In genomic region chr13:37056662-37057061, GRCm38 (mm10) we compare ENCODE assay signal across 10 mouse cellular contexts. TPM values are rescaled to one million over a fixed set of nuclear protein-coding genes. Genes with fewer than 3 reads are reported as not detected.
DNase-seq lines count a peak whose midpoint lies in the region; TF ChIP-seq lines count a peak whose summit lies in the region.
"Had no signal": no experiment of that assay in that cellular context is flagged by ENCODE, and none has a peak within 500 bp of the region (broad histone marks: within the 10 kb centered on the region; RNA-seq: fewer than 3 reads in every experiment).

No protein-coding gene starts in this region.

- no peaks in the 10 kb centered on the region for H3K36me3 ChIP-seq in hindbrain, embryonic 10.5 days

- intact Hi-C loops in gastrocnemius, adult 2 months (cut with DNase I): no loop called here

- H3K27me3 ChIP-seq in hindbrain, embryonic 10.5 days (ENCODE audit: insufficient read depth, poor library complexity, severe bottlenecking): no peaks in the 10 kb centered on the region
- H3K27me3 ChIP-seq: CH12.LX had no signal

- DNase-seq in gastrocnemius, adult 2 months: peak; percentile 30
- DNase-seq in gastrocnemius, postnatal 10 days: no peak
- peak; percentile 11 for DNase-seq in urinary bladder, postnatal 14 days (ENCODE audit: low spot score)
- DNase-seq in urinary bladder, adult 18-20 months (ENCODE audit: low spot score in 2 of 2): no peak
- DNase-seq in lung, postnatal 4 days: peak; percentile 36 to 40
- DNase-seq in frontal cortex, adult 2 months (ENCODE audit: extremely low spot score in 1 of 2, low spot score in 1 of 2): no peak
- DNase-seq in hindbrain, embryonic 10.5 days (ENCODE audit: low spot score): no peak
- no peak for DNase-seq in B cell, adult 2 months
- DNase-seq: right cerebral cortex, adult 18-20 months had no signal

- no peak overlapping the region for H3K4me3 ChIP-seq in gastrocnemius, adult 2 months
- H3K4me3 ChIP-seq in hindbrain, embryonic 10.5 days: no peak overlapping the region

- no peak overlapping the region for H3K27ac ChIP-seq in gastrocnemius, adult 2 months
- no peak overlapping the region for H3K27ac ChIP-seq in hindbrain, embryonic 10.5 days

- no peaks in the 10 kb centered on the region for H3K4me1 ChIP-seq in hindbrain, embryonic 10.5 days (replicated peaks)

- TF ChIP-seq CTCF in gastrocnemius, adult 2 months (IDR thresholded peaks at IDR 0.05): no peak

- H3K9me3 ChIP-seq in hindbrain, embryonic 10.5 days: no peaks in the 10 kb centered on the region

- WGBS in hindbrain, embryonic 10.5 days: 94% methylated on average over 7 of the region's 7 CpGs

RNA-seq across cellular contexts. Expression of gene F13a1, which starts 6.6 kb away (rescaled TPM):
- total RNA-seq in gastrocnemius, adult 2 months (2021): 10 to 100 TPM in 1 of 2 experiments, 1 to 10 TPM in 1; 6.9 to 11.2 TPM
- total RNA-seq in gastrocnemius, postnatal 10 days (2021): 10 to 100 TPM; 17.6 to 21.3 TPM
- 0.82 and 1.9 TPM in 2 replicates for polyA plus RNA-seq in frontal cortex, adult 2 months (2012; rRNA removed)
- 6.7 and 10.9 TPM in 2 replicates for polyA plus RNA-seq in hindbrain, embryonic 10.5 days (2016; fragmentation: Nextera tagmentation; extraction: Ambion mirVana)

Comparison
In these comparisons a context has a peak if more than half of its experiments do, and no peak if none do; other contexts are left out.
1. DNase-seq: peak in gastrocnemius, adult 2 months (single experiment), urinary bladder, postnatal 14 days (single experiment) and lung, postnatal 4 days (2 of 2); none in gastrocnemius, postnatal 10 days (single experiment), urinary bladder, adult 18-20 months (0 of 2), frontal cortex, adult 2 months (0 of 2), hindbrain, embryonic 10.5 days (single experiment) and B cell, adult 2 months (0 of 2).